10 mouse cellular contexts compared by ENCODE assay signal in genomic region chr1:131074524-131074938, GRCm38 (mm10). TPM values are rescaled to one million over a fixed set of nuclear protein-coding genes. Genes with fewer than 3 reads are reported as not detected.
DNase-seq lines count a peak whose midpoint lies in the region; ATAC-seq and TF ChIP-seq lines count a peak whose summit lies in the region.
"Had no signal": no experiment of that assay in that cellular context is flagged by ENCODE, and none has a peak within 500 bp of the region (broad histone marks: within the 10 kb centered on the region; RNA-seq: fewer than 3 reads in every experiment).

No protein-coding gene starts in this region.

- H3K36me3 ChIP-seq in heart, embryonic 11.5 days (ENCODE audit: control insufficient read depth, insufficient read depth, low read length), result 0 out of 2 replicates have a peak, but pooled peaks cover 2% of the 10 kb centered on the region
- H3K36me3 ChIP-seq in heart, adult 2 months (ENCODE audit: control insufficient read depth, insufficient read depth, low read length), result peaks cover 11% of the 10 kb centered on the region; the same call in 1 of the 2 replicates
- no peaks in the 10 kb centered on the region for H3K36me3 ChIP-seq in embryonic facial prominence, embryonic 14.5 days (ENCODE audit: control insufficient read depth, insufficient read depth, low read length)
- no peaks in the 10 kb centered on the region for H3K36me3 ChIP-seq in hindbrain, embryonic 16.5 days (ENCODE audit: control insufficient read depth, insufficient read depth, low read length)
- no peaks in the 10 kb centered on the region for H3K36me3 ChIP-seq in midbrain, embryonic 12.5 days
- H3K36me3 ChIP-seq in intestine, postnatal 0 days (ENCODE audit: control insufficient read depth, insufficient read depth), result no peaks in the 10 kb centered on the region

- peak; percentile 75; the same call in 1 of the 2 replicates for ATAC-seq in heart, embryonic 11.5 days (replicated peaks; ENCODE audit: insufficient number of reproducible peaks, low FRiP score, low TSS enrichment)
- ATAC-seq in embryonic facial prominence, embryonic 14.5 days (ENCODE audit: low read depth), result no peak
- ATAC-seq in hindbrain, embryonic 16.5 days, result peak; percentile 68; the same call in 1 of the 2 replicates
- ATAC-seq in midbrain, embryonic 12.5 days (ENCODE audit: low FRiP score, low read depth), result no peak
- no peak for ATAC-seq in intestine, postnatal 0 days

- H3K9me3 ChIP-seq in heart, embryonic 11.5 days (replicated peaks; ENCODE audit: control insufficient read depth, low read length), result no peaks in the 10 kb centered on the region
- no peaks in the 10 kb centered on the region for H3K9me3 ChIP-seq in embryonic facial prominence, embryonic 14.5 days (ENCODE audit: control insufficient read depth, low read length)
- H3K9me3 ChIP-seq in hindbrain, embryonic 16.5 days (ENCODE audit: control insufficient read depth, low read length), result no peaks in the 10 kb centered on the region
- no peaks in the 10 kb centered on the region for H3K9me3 ChIP-seq in midbrain, embryonic 12.5 days
- no peaks in the 10 kb centered on the region for H3K9me3 ChIP-seq in intestine, postnatal 0 days (ENCODE audit: control insufficient read depth)

- TF ChIP-seq EP300 in heart, adult 2 months (IDR thresholded peaks at IDR 0.05; ENCODE audit: insufficient read depth, low read depth, low read length), result no peak

- no peak for TF ChIP-seq CTCF in heart, adult 2 months (IDR thresholded peaks at IDR 0.05)
- TF ChIP-seq CTCF in intestine, postnatal 0 days (IDR thresholded peaks at IDR 0.05; ENCODE audit: low read depth), result no peak

- H3K4me1 ChIP-seq in heart, embryonic 11.5 days (ENCODE audit: control insufficient read depth, insufficient read depth, low read length), result peaks cover 60% of the 10 kb centered on the region
- peaks cover 41% of the 10 kb centered on the region for H3K4me1 ChIP-seq in heart, adult 2 months (ENCODE audit: control insufficient read depth, insufficient read depth, low read length)
- H3K4me1 ChIP-seq in embryonic facial prominence, embryonic 14.5 days (ENCODE audit: control insufficient read depth, insufficient read depth, low read length), result peaks cover 28% of the 10 kb centered on the region
- peaks cover 37% of the 10 kb centered on the region for H3K4me1 ChIP-seq in hindbrain, embryonic 16.5 days (ENCODE audit: control insufficient read depth, insufficient read depth, low read depth, low read length)
- H3K4me1 ChIP-seq in midbrain, embryonic 12.5 days, result peaks cover 65% of the 10 kb centered on the region
- peaks cover 28% of the 10 kb centered on the region for H3K4me1 ChIP-seq in intestine, postnatal 0 days (replicated peaks; ENCODE audit: control insufficient read depth, insufficient read depth, low read length)

- no peak overlapping the region for H3K9ac ChIP-seq in heart, embryonic 11.5 days (ENCODE audit: low read depth, low read length)
- no peak overlapping the region for H3K9ac ChIP-seq in heart, adult 2 months (ENCODE audit: low read depth, low read length)
- no peak overlapping the region for H3K9ac ChIP-seq in embryonic facial prominence, embryonic 14.5 days (ENCODE audit: low read depth, low read length)
- no peak overlapping the region for H3K9ac ChIP-seq in hindbrain, embryonic 16.5 days (ENCODE audit: low read depth, low read length)
- H3K9ac ChIP-seq in midbrain, embryonic 12.5 days (replicated peaks), result no peak overlapping the region
- no peak overlapping the region for H3K9ac ChIP-seq in intestine, postnatal 0 days (ENCODE audit: low read depth, low read length)

- H3K4me2 ChIP-seq in heart, embryonic 11.5 days, result peak overlapping the region; percentile 25; the same call in 1 of the 2 replicates
- H3K4me2 ChIP-seq in embryonic facial prominence, embryonic 14.5 days (ENCODE audit: low read depth, low read length), result no peak overlapping the region
- H3K4me2 ChIP-seq in hindbrain, embryonic 16.5 days (ENCODE audit: low read length), result no peak overlapping the region
- H3K4me2 ChIP-seq in midbrain, embryonic 12.5 days (replicated peaks), result no peak overlapping the region
- H3K4me2 ChIP-seq in intestine, postnatal 0 days (replicated peaks; ENCODE audit: low read depth), result no peak overlapping the region

- 29% methylated on average over 8 of the region's 8 CpGs for WGBS in heart, embryonic 11.5 days (ENCODE audit: insufficient replicate concordance)
- WGBS in heart, adult 2 months, result 18% methylated on average over 8 of the region's 8 CpGs
- 69% methylated on average over 8 of the region's 8 CpGs for WGBS in embryonic facial prominence, embryonic 14.5 days
- 55% methylated on average over 8 of the region's 8 CpGs for WGBS in hindbrain, embryonic 16.5 days
- 83% methylated on average over 8 of the region's 8 CpGs for WGBS in midbrain, embryonic 12.5 days
- whole genome bisulfite sequencing in intestine, postnatal 0 days, result 65% methylated on average over 8 of the region's 8 CpGs

- H3K4me3 ChIP-seq in heart, embryonic 11.5 days (ENCODE audit: low read depth, low read length), result no peak overlapping the region
- H3K4me3 ChIP-seq in heart, adult 2 months, result no peak overlapping the region
- no peak overlapping the region for H3K4me3 ChIP-seq in embryonic facial prominence, embryonic 14.5 days (ENCODE audit: low read depth, low read length)
- no peak overlapping the region for H3K4me3 ChIP-seq in hindbrain, embryonic 16.5 days (ENCODE audit: low read length)
- H3K4me3 ChIP-seq in midbrain, embryonic 12.5 days, result no peak overlapping the region
- H3K4me3 ChIP-seq in intestine, postnatal 0 days (ENCODE audit: low read depth, low read length), result no peak overlapping the region

- H3K27ac ChIP-seq in heart, embryonic 11.5 days (ENCODE audit: low read depth, low read length), result peak overlapping the region; percentile 64
- H3K27ac ChIP-seq in heart, adult 2 months, result no peak overlapping the region
- H3K27ac ChIP-seq in embryonic facial prominence, embryonic 14.5 days (replicated peaks; ENCODE audit: low read depth, low read length), result peak overlapping the region; percentile 58
- H3K27ac ChIP-seq in hindbrain, embryonic 16.5 days (ENCODE audit: low read depth, low read length), result peak overlapping the region; percentile 72
- H3K27ac ChIP-seq in midbrain, embryonic 12.5 days (replicated peaks), result peak overlapping the region; percentile 66
- H3K27ac ChIP-seq in intestine, postnatal 0 days (ENCODE audit: low read depth, low read length), result no peak overlapping the region

- TF ChIP-seq POLR2A in heart, adult 2 months (IDR thresholded peaks at IDR 0.05; ENCODE audit: insufficient read depth, low read depth, low read length), result no peak

- intact Hi-C loops in heart, adult 2 months (cut with DNase I), result no loop called here

- H3K27me3 ChIP-seq in heart, embryonic 11.5 days (ENCODE audit: control insufficient read depth, insufficient read depth, low read length), result no peaks in the 10 kb centered on the region
- no peaks in the 10 kb centered on the region for H3K27me3 ChIP-seq in heart, adult 2 months (ENCODE audit: control insufficient read depth, insufficient read depth, low read length)
- no peaks in the 10 kb centered on the region for H3K27me3 ChIP-seq in embryonic facial prominence, embryonic 14.5 days (replicated peaks; ENCODE audit: control insufficient read depth, insufficient read depth, low read length)
- H3K27me3 ChIP-seq in hindbrain, embryonic 16.5 days (replicated peaks; ENCODE audit: control insufficient read depth, insufficient read depth, low read length), result no peaks in the 10 kb centered on the region
- H3K27me3 ChIP-seq in midbrain, embryonic 12.5 days, result no peaks in the 10 kb centered on the region
- H3K27me3 ChIP-seq in intestine, postnatal 0 days (replicated peaks; ENCODE audit: control insufficient read depth, insufficient read depth, low read length), result no peaks in the 10 kb centered on the region

- peaks cover 14% of the 10 kb centered on the region for H3K79me2 ChIP-seq in heart, adult 2 months (replicated peaks; ENCODE audit: control insufficient read depth, insufficient read depth, low read length)

- no peak for DNase-seq in heart, adult 2 months
- peak; percentile 71 for DNase-seq in embryonic facial prominence, embryonic 14.5 days (ENCODE audit: low spot score)
- DNase-seq in thymus, adult 18-20 months, result no peak
- DNase-seq in gastrocnemius, adult 8-10 months (ENCODE audit: low spot score in 2 of 2), result no peak

RNA-seq across cellular contexts. Expression of gene Mapkapk2, which starts 23.1 kb away (rescaled TPM):
- 51.4 and 57.6 TPM in 2 replicates for polyA plus RNA-seq in heart, embryonic 11.5 days (2014; fragmentation: Nextera tagmentation; extraction: Ambion mirVana)
- 100 to 1,000 TPM; 283 to 363 TPM for total RNA-seq in heart, adult 2 months (2021)
- 196 and 305 TPM in 2 replicates for polyA plus RNA-seq in heart, adult 2 months (2012; rRNA removed)
- polyA plus RNA-seq in embryonic facial prominence, embryonic 14.5 days (2014; fragmentation: Nextera tagmentation; extraction: Ambion mirVana), result 47.8 and 48.0 TPM in 2 replicates
- 9.1 and 15.7 TPM in 2 replicates for polyA plus RNA-seq in hindbrain, embryonic 16.5 days (2015; fragmentation: Nextera tagmentation; extraction: Ambion mirVana)
- polyA plus RNA-seq in midbrain, embryonic 12.5 days (2016; fragmentation: Nextera tagmentation; extraction: Ambion mirVana), result 69.5 and 76.4 TPM in 2 replicates
- 100 to 1,000 TPM; 215 to 257 (median 231) TPM for total RNA-seq in gastrocnemius, adult 8-10 months (2022)
- 34.9 and 35.9 TPM in 2 replicates for polyA plus RNA-seq in intestine, postnatal 0 days (2015; fragmentation: Nextera tagmentation; extraction: Ambion mirVana)

RNA-seq across cellular contexts. Expression of gene Il10, which starts 54.9 kb away (rescaled TPM):
- polyA plus RNA-seq in heart, embryonic 11.5 days (2014; fragmentation: Nextera tagmentation; extraction: Ambion mirVana), result not detected in 2 replicates
- total RNA-seq in heart, adult 2 months (2021), result not detected
- not detected in 2 replicates for polyA plus RNA-seq in heart, adult 2 months (2012; rRNA removed)
- not detected in 2 replicates for polyA plus RNA-seq in embryonic facial prominence, embryonic 14.5 days (2014; fragmentation: Nextera tagmentation; extraction: Ambion mirVana)
- polyA plus RNA-seq in hindbrain, embryonic 16.5 days (2015; fragmentation: Nextera tagmentation; extraction: Ambion mirVana), result 0.16 TPM in 1 of 2 replicates, not detected in the other
- polyA plus RNA-seq in midbrain, embryonic 12.5 days (2016; fragmentation: Nextera tagmentation; extraction: Ambion mirVana), result not detected in 2 replicates
- total RNA-seq in gastrocnemius, adult 8-10 months (2022), result not detected
- not detected in 2 replicates for polyA plus RNA-seq in intestine, postnatal 0 days (2015; fragmentation: Nextera tagmentation; extraction: Ambion mirVana)
- polyA plus RNA-seq: limb, embryonic 11.5 days; testis, adult 2 months had no signal

Comparison
In these comparisons a context has a peak if more than half of its experiments do, and no peak if none do; other contexts are left out.
1. H3K27ac ChIP-seq: peak in heart, embryonic 11.5 days (single experiment), embryonic facial prominence, embryonic 14.5 days (single experiment), hindbrain, embryonic 16.5 days (single experiment) and midbrain, embryonic 12.5 days (single experiment); none in heart, adult 2 months (single experiment) and intestine, postnatal 0 days (single experiment).
2. ATAC-seq: peak in heart, embryonic 11.5 days (single experiment) and hindbrain, embryonic 16.5 days (single experiment); none in embryonic facial prominence, embryonic 14.5 days (single experiment), midbrain, embryonic 12.5 days (single experiment) and intestine, postnatal 0 days (single experiment).